ENCODE assay signal across 12 mouse cellular contexts in genomic region chr10:61544127-61544862, GRCm38 (mm10). TPM values are rescaled to one million over a fixed set of nuclear protein-coding genes. Genes with fewer than 3 reads are reported as not detected.
A peak's percentile ranks its signal among the peaks of the same experiment; 100 is the strongest.
DNase-seq lines count a peak whose midpoint lies in the region; ATAC-seq lines count a peak whose summit lies in the region.
"Had no signal": no experiment of that assay in that cellular context is flagged by ENCODE, and none has a peak within 500 bp of the region (broad histone marks: within the 10 kb centered on the region; RNA-seq: fewer than 3 reads in every experiment).

No protein-coding gene starts in this region.

- no peaks in the 10 kb centered on the region for H3K9me3 ChIP-seq in midbrain, embryonic 11.5 days (ENCODE audit: control insufficient read depth, low read length)
- H3K9me3 ChIP-seq in midbrain, embryonic 13.5 days = no peaks in the 10 kb centered on the region
- no peaks in the 10 kb centered on the region for H3K9me3 ChIP-seq in liver, embryonic 13.5 days (replicated peaks)
- H3K9me3 ChIP-seq in stomach, embryonic 15.5 days = no peaks in the 10 kb centered on the region
- H3K9me3 ChIP-seq: neural tube, embryonic 15.5 days had no signal

- ATAC-seq in midbrain, embryonic 11.5 days (ENCODE audit: low FRiP score) = peak; percentile 30; the same call in 1 of the 2 replicates
- ATAC-seq in midbrain, embryonic 13.5 days = no peak
- peak; percentile 94 for ATAC-seq in liver, embryonic 13.5 days (ENCODE audit: low read depth)
- ATAC-seq in stomach, embryonic 15.5 days (ENCODE audit: insufficient read depth, low FRiP score, low read depth) = peak; percentile 81
- ATAC-seq: Patski had no signal

- H3K27ac ChIP-seq in midbrain, embryonic 11.5 days (ENCODE audit: low read depth, low read length) = no peak overlapping the region
- no peak overlapping the region for H3K27ac ChIP-seq in midbrain, embryonic 13.5 days
- peak overlapping the region; percentile 76 for H3K27ac ChIP-seq in liver, embryonic 13.5 days
- H3K27ac ChIP-seq in stomach, embryonic 15.5 days = no peak overlapping the region
- H3K27ac ChIP-seq: neural tube, embryonic 15.5 days had no signal

- no peak overlapping the region for H3K9ac ChIP-seq in midbrain, embryonic 11.5 days (ENCODE audit: low read length)
- no peak overlapping the region for H3K9ac ChIP-seq in midbrain, embryonic 13.5 days (replicated peaks)
- peak overlapping the region; percentile 26; the same call in 1 of the 2 replicates for H3K9ac ChIP-seq in liver, embryonic 13.5 days
- H3K9ac ChIP-seq in stomach, embryonic 15.5 days = no peak overlapping the region
- H3K9ac ChIP-seq: neural tube, embryonic 15.5 days had no signal

- 0 out of 2 replicates have a peak, but pooled peaks cover 3% of the 10 kb centered on the region for H3K4me1 ChIP-seq in midbrain, embryonic 11.5 days (ENCODE audit: control insufficient read depth, insufficient read depth, low read length)
- H3K4me1 ChIP-seq in midbrain, embryonic 13.5 days (replicated peaks) = peaks cover 5% of the 10 kb centered on the region
- peaks cover 37% of the 10 kb centered on the region for H3K4me1 ChIP-seq in liver, embryonic 13.5 days (replicated peaks)
- H3K4me1 ChIP-seq in stomach, embryonic 15.5 days = peaks cover 17% of the 10 kb centered on the region

- H3K27me3 ChIP-seq in midbrain, embryonic 11.5 days (ENCODE audit: control insufficient read depth, insufficient read depth, low read length) = no peaks in the 10 kb centered on the region
- H3K27me3 ChIP-seq in midbrain, embryonic 13.5 days = no peaks in the 10 kb centered on the region
- no peaks in the 10 kb centered on the region for H3K27me3 ChIP-seq in liver, embryonic 13.5 days
- no peaks in the 10 kb centered on the region for H3K27me3 ChIP-seq in stomach, embryonic 15.5 days (replicated peaks)
- H3K27me3 ChIP-seq: neural tube, embryonic 15.5 days; Patski had no signal

- no peaks in the 10 kb centered on the region for H3K36me3 ChIP-seq in midbrain, embryonic 11.5 days (ENCODE audit: control insufficient read depth, insufficient read depth, low read length)
- no peaks in the 10 kb centered on the region for H3K36me3 ChIP-seq in midbrain, embryonic 13.5 days
- H3K36me3 ChIP-seq in liver, embryonic 13.5 days = no peaks in the 10 kb centered on the region; the same call in 1 of the 2 replicates
- H3K36me3 ChIP-seq in stomach, embryonic 15.5 days = no peaks in the 10 kb centered on the region
- H3K36me3 ChIP-seq: neural tube, embryonic 15.5 days had no signal

- no peak overlapping the region for H3K4me2 ChIP-seq in midbrain, embryonic 11.5 days
- no peak overlapping the region for H3K4me2 ChIP-seq in midbrain, embryonic 13.5 days (replicated peaks)
- peak overlapping the region; percentile 60 for H3K4me2 ChIP-seq in liver, embryonic 13.5 days
- peak overlapping the region; percentile 27 for H3K4me2 ChIP-seq in stomach, embryonic 15.5 days
- H3K4me2 ChIP-seq: neural tube, embryonic 15.5 days had no signal

- no peak overlapping the region for H3K4me3 ChIP-seq in midbrain, embryonic 11.5 days (ENCODE audit: low read depth, low read length)
- H3K4me3 ChIP-seq in midbrain, embryonic 13.5 days (replicated peaks) = no peak overlapping the region
- H3K4me3 ChIP-seq in liver, embryonic 13.5 days (replicated peaks) = peak overlapping the region; percentile 24
- H3K4me3 ChIP-seq in stomach, embryonic 15.5 days (replicated peaks) = no peak overlapping the region
- H3K4me3 ChIP-seq: neural tube, embryonic 15.5 days had no signal

- DNase-seq in embryo, embryonic 10 days (ENCODE audit: low spot score) = peak; percentile 10
- DNase-seq in embryo, embryonic 9.5 days (ENCODE audit: extremely low spot score) = no peak
- peak; percentile 75 for DNase-seq in midbrain, embryonic 11.5 days (ENCODE audit: low spot score, missing footprints)
- peak; percentile 81 for DNase-seq in liver, embryonic 13.5 days
- no peak for DNase-seq in thymus, postnatal 4 days
- no peak for DNase-seq in layer of hippocampus, postnatal 25 days (ENCODE audit: extremely low spot score in 1 of 2, low spot score in 1 of 2)
- DNase-seq: cerebellum, postnatal 10 days had no signal

- WGBS in midbrain, embryonic 11.5 days = 65% methylated on average over 12 of the region's 12 CpGs
- WGBS in midbrain, embryonic 13.5 days = 66% methylated on average over 12 of the region's 12 CpGs
- WGBS in liver, embryonic 13.5 days (ENCODE audit: insufficient replicate concordance) = 23% methylated on average over 12 of the region's 12 CpGs
- WGBS in stomach, embryonic 15.5 days = 33% methylated on average over 12 of the region's 12 CpGs

RNA-seq across cellular contexts. Expression of gene Npffr1, which starts 51.0 kb away (rescaled TPM):
- polyA plus RNA-seq in midbrain, embryonic 11.5 days (2014; fragmentation: Nextera tagmentation; extraction: Ambion mirVana) = 0.06 TPM in 1 of 2 replicates, not detected in the other
- 0.81 and 0.87 TPM in 2 replicates for polyA plus RNA-seq in midbrain, embryonic 13.5 days (2015; fragmentation: Nextera tagmentation; extraction: Ambion mirVana)
- 0.02 TPM in 1 of 2 replicates, not detected in the other for polyA plus RNA-seq in liver, embryonic 13.5 days (2015; fragmentation: Nextera tagmentation; extraction: Ambion mirVana)
- polyA plus RNA-seq in stomach, embryonic 15.5 days (2015; fragmentation: Nextera tagmentation; extraction: Ambion mirVana) = 0.10 and 0.28 TPM in 2 replicates
- total RNA-seq in layer of hippocampus, postnatal 25 days (2021) = 1 to 10 TPM; 4.0 to 4.8 TPM
- total RNA-seq: granulocyte monocyte progenitor cell, adult 5-6 weeks had no signal

Comparison
In these comparisons a context has a peak if more than half of its experiments do, and no peak if none do; other contexts are left out.
1. DNase-seq: peak in embryo, embryonic 10 days (single experiment), midbrain, embryonic 11.5 days (single experiment) and liver, embryonic 13.5 days (single experiment); none in embryo, embryonic 9.5 days (single experiment), thymus, postnatal 4 days (single experiment) and layer of hippocampus, postnatal 25 days (0 of 2).
2. H3K4me2 ChIP-seq: peak in liver, embryonic 13.5 days (single experiment) and stomach, embryonic 15.5 days (single experiment); none in midbrain, embryonic 11.5 days (single experiment) and midbrain, embryonic 13.5 days (single experiment).